Mouse (Mus musculus): ENCODE measurements around the gene Kmt2a.

Gene Kmt2a

GRCm38 (mm10) chr9:44879694-44880271 lies 1.3 kb downstream of the Kmt2a start:
- peak; percentile 59 for DNase-seq (ENCODE audit: low read depth, low spot score)

- DNase-seq (ENCODE audit: low read depth, low spot score): peak; percentile 73
These were observed 2.2 kb downstream of the Kmt2a start for GRCm38 (mm10) chr9:44878776-44879500.

GRCm38 (mm10) chr9:44877686-44878085 lies 3.4 kb downstream of the Kmt2a start:
- no peak for DNase-seq (ENCODE audit: low read depth, low spot score)

- no peak for DNase-seq (ENCODE audit: low read depth, low spot score)
These were observed 5.6 kb downstream of the Kmt2a start for GRCm38 (mm10) chr9:44875476-44875875.

GRCm38 (mm10) chr9:44874198-44874597 lies 6.9 kb downstream of the Kmt2a start:
- DNase-seq (ENCODE audit: low read depth, low spot score): no peak

- DNase-seq (ENCODE audit: low read depth, low spot score): peak; percentile 68
These were observed 7.4 kb downstream of the Kmt2a start for GRCm38 (mm10) chr9:44873665-44874064.

- DNase-seq (ENCODE audit: low read depth, low spot score): peak; percentile 82
These were observed 12.6 kb downstream of the Kmt2a start for GRCm38 (mm10) chr9:44868336-44869094.

GRCm38 (mm10) chr9:44867664-44868063 lies 13.4 kb downstream of the Kmt2a start:
- DNase-seq (ENCODE audit: low read depth, low spot score): peak; percentile 39

GRCm38 (mm10) chr9:44866501-44867240 lies 14.4 kb downstream of the Kmt2a start:
- peak; percentile 89 for DNase-seq (ENCODE audit: low read depth, low spot score)

- no peak for DNase-seq (ENCODE audit: low read depth, low spot score)
These were observed 20.0 kb downstream of the Kmt2a start for GRCm38 (mm10) chr9:44861121-44861520.

GRCm38 (mm10) chr9:44858657-44859056 lies 22.4 kb downstream of the Kmt2a start:
- no peak for DNase-seq (ENCODE audit: low read depth, low spot score)

GRCm38 (mm10) chr9:44857405-44857992 lies 23.6 kb downstream of the Kmt2a start:
- DNase-seq (ENCODE audit: low read depth, low spot score): no peak

- no peak for DNase-seq (ENCODE audit: low read depth, low spot score)
These were observed 25.9 kb downstream of the Kmt2a start for GRCm38 (mm10) chr9:44855153-44855552.

- no peak for DNase-seq (ENCODE audit: low read depth, low spot score)
These were observed 33.6 kb downstream of the Kmt2a start for GRCm38 (mm10) chr9:44847446-44847845.

- peak; percentile 53 for DNase-seq (ENCODE audit: low read depth, low spot score)
These were observed 39.9 kb downstream of the Kmt2a start for GRCm38 (mm10) chr9:44841241-44841640.

GRCm38 (mm10) chr9:44836439-44836838 lies 44.7 kb downstream of the Kmt2a start:
- DNase-seq (ENCODE audit: low read depth, low spot score): peak; percentile 81

- DNase-seq (ENCODE audit: low read depth, low spot score): no peak
These were observed 48.7 kb downstream of the Kmt2a start for GRCm38 (mm10) chr9:44832356-44832755.

- no peak for DNase-seq (ENCODE audit: low read depth, low spot score)
These were observed 50.6 kb downstream of the Kmt2a start for GRCm38 (mm10) chr9:44830506-44830905.

- DNase-seq (ENCODE audit: low read depth, low spot score): no peak
These were observed 52.2 kb downstream of the Kmt2a start for GRCm38 (mm10) chr9:44828944-44829343.

GRCm38 (mm10) chr9:44826660-44827059 lies 54.4 kb downstream of the Kmt2a start:
- DNase-seq (ENCODE audit: low read depth, low spot score): no peak
